Mouse (Mus musculus): ENCODE results near the gene Hoxa7. TPM values are rescaled to one million over a fixed set of nuclear protein-coding genes. Genes with fewer than 3 reads are reported as not detected.

Gene Hoxa7
- polyA plus RNA-seq, 1 experiment from 2014 or later = 102 TPM

GRCm38 (mm10) chr6:52203121-52203370 lies 18.6 kb downstream of the Hoxa7 start:
- peaks cover 48% of the 10 kb centered on the region for H3K36me3 ChIP-seq
- H3K9ac ChIP-seq = peak overlapping the region; percentile 100
- peak overlapping the region; percentile 92 for H3K4me3 ChIP-seq
- H3K9me3 ChIP-seq = no peaks in the 10 kb centered on the region
- H3K27me3 ChIP-seq (replicated peaks) = no peaks in the 10 kb centered on the region
- H3K27ac ChIP-seq = peak overlapping the region; percentile 99
- H3K4me2 ChIP-seq (replicated peaks) = peak overlapping the region; percentile 99
- no peak for ATAC-seq (ENCODE audit: low FRiP score, low read depth)
- WGBS = 2% methylated on average over 10 of the region's 10 CpGs
- H3K4me1 ChIP-seq = peaks cover 83% of the 10 kb centered on the region

DNA sequence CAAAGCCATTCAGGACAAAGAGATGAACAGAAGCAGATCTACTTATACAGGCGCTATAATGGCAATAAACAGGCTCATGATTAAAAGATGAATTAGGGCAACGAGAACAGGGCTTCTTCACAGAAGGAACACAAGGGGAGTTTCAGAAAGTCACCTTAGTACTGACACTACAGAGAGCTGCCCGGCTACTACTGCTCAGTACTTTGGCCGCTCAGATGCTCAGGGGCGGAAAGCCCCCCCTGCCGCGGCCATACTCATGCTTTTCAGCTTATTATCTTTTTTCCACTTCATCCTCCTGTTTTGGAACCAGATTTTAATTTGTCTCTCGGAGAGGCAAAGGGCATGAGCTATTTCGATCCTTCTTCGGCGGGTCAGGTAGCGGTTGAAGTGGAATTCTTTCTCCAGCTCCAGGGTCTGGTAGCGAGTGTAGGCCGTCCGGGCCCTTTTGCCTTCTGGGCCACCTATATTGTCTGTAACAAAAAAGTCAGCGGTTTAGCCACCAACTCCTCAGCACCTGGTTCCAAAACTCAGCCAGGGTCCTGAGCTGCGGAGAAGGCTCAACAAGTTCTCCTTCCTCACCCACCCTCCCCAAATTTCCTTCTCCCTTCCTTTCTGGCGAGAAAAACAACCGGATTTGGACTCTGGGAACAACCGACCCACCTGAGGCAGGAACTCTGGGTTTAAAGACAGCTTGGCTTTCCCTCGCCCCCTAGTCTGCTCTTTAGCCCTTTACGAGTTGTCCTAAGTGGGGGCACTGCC lies 19.1 kb downstream of the Hoxa7 start:
- H3K27ac ChIP-seq = peak overlapping the region; percentile 99
- 3% methylated on average over 22 of the region's 22 CpGs for WGBS
- no peaks in the 10 kb centered on the region for H3K27me3 ChIP-seq (replicated peaks)
- peaks cover 48% of the 10 kb centered on the region for H3K36me3 ChIP-seq
- H3K4me1 ChIP-seq = peaks cover 84% of the 10 kb centered on the region
- H3K4me3 ChIP-seq = peak overlapping the region; percentile 92
- ATAC-seq (ENCODE audit: low FRiP score, low read depth) = no peak
- H3K9ac ChIP-seq = peak overlapping the region; percentile 100
- H3K9me3 ChIP-seq = no peaks in the 10 kb centered on the region
- peak overlapping the region; percentile 99 for H3K4me2 ChIP-seq (replicated peaks)

- Histone ChIP-seq H3K4me1 (peaks cover 84% of the 10 kb centered on the region), H3K27me3 (replicated peaks) (no peaks in the 10 kb centered on the region), H3K36me3 (peaks cover 45% of the 10 kb centered on the region), H3K9ac (peak overlapping the region; percentile 100), H3K4me2 (replicated peaks) (peak overlapping the region; percentile 99), H3K4me3 (peak overlapping the region; percentile 41), H3K27ac (peak overlapping the region; percentile 80), H3K9me3 (no peaks in the 10 kb centered on the region)
- no peak for ATAC-seq (ENCODE audit: low FRiP score, low read depth)
- WGBS = 4% methylated on average over 1 of the region's 1 CpGs
These were observed 20.4 kb downstream of the Hoxa7 start for GRCm38 (mm10) chr6:52201269-52201668.

GRCm38 (mm10) chr6:52200751-52201250 lies 20.9 kb downstream of the Hoxa7 start:
- Histone ChIP-seq H3K36me3 (peaks cover 41% of the 10 kb centered on the region), H3K9ac (peak overlapping the region; percentile 100), H3K9me3 (no peaks in the 10 kb centered on the region), H3K4me3 (peak overlapping the region; percentile 41), H3K4me1 (peaks cover 84% of the 10 kb centered on the region), H3K27me3 (replicated peaks) (no peaks in the 10 kb centered on the region), H3K4me2 (replicated peaks) (peak overlapping the region; percentile 99), H3K27ac (peak overlapping the region; percentile 80)
- 4% methylated on average over 10 of the region's 10 CpGs for WGBS
- ATAC-seq (ENCODE audit: low FRiP score, low read depth) = no peak

DNA sequence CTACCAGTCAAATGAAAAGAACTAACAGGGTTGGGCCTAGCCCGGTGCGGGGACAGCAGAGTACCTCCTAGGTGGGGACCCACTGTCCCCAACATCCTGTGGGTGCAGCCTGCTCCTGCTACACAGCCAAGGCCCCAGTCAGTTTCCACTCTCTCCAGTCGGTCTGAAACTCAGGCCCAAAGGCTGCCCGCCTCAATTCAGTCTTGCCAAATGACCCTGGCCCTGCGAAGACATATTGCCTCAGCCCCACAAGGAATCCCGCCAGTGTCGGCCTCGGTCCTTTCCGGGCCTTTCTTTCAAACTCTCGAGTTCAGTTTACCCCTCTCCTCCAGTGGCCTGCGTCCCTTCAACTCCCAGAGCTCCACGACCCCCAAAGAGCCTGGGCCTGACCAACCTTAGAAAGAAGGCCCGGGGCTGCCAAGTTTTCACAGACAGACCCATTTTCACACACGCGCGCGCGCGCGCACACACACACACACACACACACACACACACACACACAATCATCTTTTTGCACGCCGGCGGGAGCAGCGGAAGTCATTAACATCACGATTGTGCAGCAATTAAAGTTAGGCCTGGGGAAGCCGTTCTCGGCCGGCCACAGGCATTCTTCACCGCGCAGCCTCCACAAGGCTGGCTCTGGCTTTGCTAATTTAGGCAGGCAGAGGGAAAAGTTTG lies 21.4 kb downstream of the Hoxa7 start:
- Histone ChIP-seq H3K4me1 (peaks cover 82% of the 10 kb centered on the region), H3K4me3 (peak overlapping the region; percentile 41), H3K9ac (peak overlapping the region; percentile 100), H3K27ac (peak overlapping the region; percentile 80), H3K4me2 (replicated peaks) (peak overlapping the region; percentile 99), H3K9me3 (no peaks in the 10 kb centered on the region), H3K27me3 (replicated peaks) (no peaks in the 10 kb centered on the region), H3K36me3 (peaks cover 35% of the 10 kb centered on the region)
- 3% methylated on average over 30 of the region's 30 CpGs for WGBS
- no peak for ATAC-seq (ENCODE audit: low FRiP score, low read depth)

GRCm38 (mm10) chr6:52197271-52197670 lies 24.4 kb downstream of the Hoxa7 start:
- Histone ChIP-seq H3K4me2 (replicated peaks) (peak overlapping the region; percentile 99), H3K27me3 (replicated peaks) (no peaks in the 10 kb centered on the region), H3K9ac (peak overlapping the region; percentile 100), H3K36me3 (peaks cover 12% of the 10 kb centered on the region), H3K27ac (peak overlapping the region; percentile 87), H3K4me3 (peak overlapping the region; percentile 29; the same call in 1 of the 2 replicates), H3K4me1 (peaks cover 89% of the 10 kb centered on the region), H3K9me3 (no peaks in the 10 kb centered on the region)
- peak; percentile 58; the same call in 1 of the 2 replicates for ATAC-seq (ENCODE audit: low FRiP score, low read depth)
- under 1% methylated on average over 10 of the region's 10 CpGs for WGBS

GRCm38 (mm10) chr6:52196811-52197210 lies 24.8 kb downstream of the Hoxa7 start:
- ATAC-seq (ENCODE audit: low FRiP score, low read depth) = no peak
- Histone ChIP-seq H3K4me2 (replicated peaks) (peak overlapping the region; percentile 99), H3K4me3 (peak overlapping the region; percentile 29; the same call in 1 of the 2 replicates), H3K36me3 (peaks cover 12% of the 10 kb centered on the region), H3K9me3 (no peaks in the 10 kb centered on the region), H3K4me1 (peaks cover 89% of the 10 kb centered on the region), H3K27ac (peak overlapping the region; percentile 87), H3K9ac (peak overlapping the region; percentile 100), H3K27me3 (replicated peaks) (no peaks in the 10 kb centered on the region)
- WGBS = 4% methylated on average over 9 of the region's 9 CpGs

- ATAC-seq (ENCODE audit: low FRiP score, low read depth) = no peak
- H3K27ac ChIP-seq = peak overlapping the region; percentile 88
- peaks cover 86% of the 10 kb centered on the region for H3K4me1 ChIP-seq
- no peaks in the 10 kb centered on the region for H3K9me3 ChIP-seq
- H3K36me3 ChIP-seq = peaks cover 4% of the 10 kb centered on the region
- peak overlapping the region; percentile 7; the same call in 1 of the 2 replicates for H3K4me3 ChIP-seq
- H3K27me3 ChIP-seq (replicated peaks) = no peaks in the 10 kb centered on the region
- H3K4me2 ChIP-seq (replicated peaks) = peak overlapping the region; percentile 99
- WGBS = 3% methylated on average over 10 of the region's 10 CpGs
- H3K9ac ChIP-seq = peak overlapping the region; percentile 100
These were observed 27.0 kb downstream of the Hoxa7 start for GRCm38 (mm10) chr6:52194690-52195089.

- H3K27ac ChIP-seq = peak overlapping the region; percentile 97
- H3K4me3 ChIP-seq = peak overlapping the region; percentile 76
- H3K4me1 ChIP-seq = peaks cover 90% of the 10 kb centered on the region
- no peaks in the 10 kb centered on the region for H3K27me3 ChIP-seq (replicated peaks)
- H3K9me3 ChIP-seq = no peaks in the 10 kb centered on the region
- peak overlapping the region; percentile 99 for H3K4me2 ChIP-seq (replicated peaks)
- H3K36me3 ChIP-seq = peaks cover 13% of the 10 kb centered on the region
- ATAC-seq (ENCODE audit: low FRiP score, low read depth) = peak; percentile 60
- under 1% methylated on average over 45 of the region's 55 CpGs for WGBS
- peak overlapping the region; percentile 100 for H3K9ac ChIP-seq
These were observed 29.6 kb downstream of the Hoxa7 start for GRCm38 (mm10) chr6:52191860-52192550.

DNA sequence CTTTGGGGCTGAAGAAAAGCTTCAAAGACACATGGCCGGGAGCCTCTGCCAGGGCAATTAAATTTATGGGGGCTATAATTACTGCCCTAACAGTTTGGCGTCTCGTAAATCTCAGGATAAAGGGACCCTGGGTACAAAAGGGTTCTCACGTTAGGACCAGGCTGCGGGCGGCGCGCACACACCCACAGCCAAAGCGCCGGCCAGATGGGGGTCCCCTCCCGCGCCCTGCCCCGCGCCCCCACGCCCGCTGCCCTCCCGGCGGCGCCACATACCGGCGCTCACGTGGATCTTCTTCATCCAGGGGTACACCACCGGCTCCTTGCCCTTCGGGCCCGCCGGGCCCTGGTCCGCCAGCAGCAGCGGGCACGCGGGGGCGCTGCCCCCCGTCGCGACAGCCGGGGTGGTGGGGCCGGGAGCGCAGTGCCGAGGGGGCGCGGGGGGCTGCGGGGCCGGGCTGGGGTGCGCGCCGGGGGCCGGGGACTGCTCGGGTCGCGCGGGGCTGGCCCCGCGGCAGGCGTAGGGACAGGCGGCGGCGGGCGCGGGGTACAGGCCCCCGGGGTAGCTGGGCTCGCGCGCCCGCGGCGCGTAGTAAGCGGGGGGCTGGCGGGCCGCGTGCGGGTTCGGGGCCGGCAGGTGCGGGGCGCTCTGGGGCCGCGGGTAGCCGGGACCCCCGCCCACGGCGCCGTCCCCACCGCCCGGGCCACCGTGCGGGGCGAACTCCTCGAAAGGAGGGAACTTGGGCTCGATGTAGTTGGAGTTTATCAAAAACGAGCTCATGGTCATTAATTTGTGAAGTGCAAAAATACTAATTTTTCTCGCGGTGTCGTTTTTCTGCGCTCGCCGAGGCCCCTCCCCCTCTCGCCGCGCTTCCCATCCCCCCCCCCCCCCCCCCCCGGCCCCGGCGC lies 30.5 kb downstream of the Hoxa7 start, which contains the start of gene Hoxa4:
Hoxa4 (minus strand) TSS at position 848 of the 905 bp plus-strand sequence.
- Histone ChIP-seq H3K9ac (peak within 1 kb of the TSS; percentile 100), H3K27ac (peak within 1 kb of the TSS; percentile 100), H3K4me3 (peak within 1 kb of the TSS; percentile 76), H3K27me3 (replicated peaks) (no peaks in the 10 kb centered on the region), H3K4me1 (peaks cover 90% of the 10 kb centered on the region), H3K9me3 (no peaks in the 10 kb centered on the region), H3K4me2 (replicated peaks) (peak within 1 kb of the TSS; percentile 99), H3K36me3 (peaks cover 13% of the 10 kb centered on the region)
- ATAC-seq (ENCODE audit: low FRiP score, low read depth) = peak; percentile 84
- under 1% methylated on average over 77 of the region's 102 CpGs for WGBS

GRCm38 (mm10) chr6:52190410-52190809 lies 31.2 kb downstream of the Hoxa7 start:
- Histone ChIP-seq H3K27ac (peak overlapping the region; percentile 100), H3K36me3 (peaks cover 13% of the 10 kb centered on the region), H3K9me3 (no peaks in the 10 kb centered on the region), H3K27me3 (replicated peaks) (no peaks in the 10 kb centered on the region), H3K4me1 (peaks cover 91% of the 10 kb centered on the region), H3K4me2 (replicated peaks) (peak overlapping the region; percentile 99), H3K4me3 (peak overlapping the region; percentile 76), H3K9ac (peak overlapping the region; percentile 100)
- under 1% methylated on average over 23 of the region's 23 CpGs for WGBS
- ATAC-seq (ENCODE audit: low FRiP score, low read depth) = 0 out of 2 replicates have a peak, but pooled peaks have one; percentile 8
